Mouse (Mus musculus) lung, postnatal 4 days (tissue): ENCODE measurements at regions not wholly inside any gene's neighbourhood (a gene's known extent, or its start where the extent isn't known, plus 50 kb on each side); places are given as distances from the start of the nearest gene placed in this dataset.

ENCODE experiments used
- DNase-seq, 2 experiments: peaks; one replicate each; pipeline ENCODE4 v3.0.0; 2021

- no peak for DNase-seq
Observed at GRCm38 (mm10) chr6:89007516-89007915, 105.5 kb downstream of the Tpra1 start.

DNA sequence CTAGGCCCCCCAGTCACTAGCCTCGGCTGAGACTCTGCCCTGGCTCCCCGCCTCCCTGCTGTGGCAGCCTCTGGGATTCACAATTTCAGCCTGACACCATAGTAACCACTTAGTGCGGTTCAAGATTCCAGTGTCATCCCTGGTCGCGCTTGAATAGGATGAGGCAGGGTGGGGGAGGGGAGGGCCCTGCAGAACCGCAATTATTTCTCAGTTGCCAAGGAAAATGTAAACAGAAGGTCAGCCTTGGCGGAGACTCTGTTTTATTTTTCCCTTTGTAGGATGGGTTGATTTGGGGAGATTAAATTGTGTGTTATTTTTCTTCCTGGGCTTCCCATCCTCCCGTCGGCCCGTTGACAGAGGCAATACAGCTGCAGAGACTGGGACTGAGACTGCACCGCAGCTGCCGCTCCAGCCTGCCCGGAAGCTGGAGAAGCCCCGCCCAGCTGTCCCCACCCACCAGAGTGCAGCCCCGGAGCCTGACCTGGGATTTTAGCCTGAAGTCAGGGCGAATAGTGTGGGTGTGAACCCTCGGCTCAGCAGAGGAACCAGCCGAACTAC is 106.6 kb downstream of the Tpra1 start:
- DNase-seq, result peak; percentile 79 to 90

- no peak for DNase-seq
Observed at GRCm38 (mm10) chr6:89012998-89013689, 111.1 kb downstream of the Tpra1 start.

- no peak for DNase-seq
Observed at GRCm38 (mm10) chr6:89013690-89014061, 111.6 kb downstream of the Tpra1 start.

GRCm38 (mm10) chr6:89024101-89024650 is 122.1 kb downstream of the Tpra1 start:
- no peak for DNase-seq

- peak in 1 of 2 experiments; percentile 39 for DNase-seq
Observed at GRCm38 (mm10) chr6:89033433-89034298, 131.6 kb downstream of the Tpra1 start.

- no peak for DNase-seq
Observed at GRCm38 (mm10) chr6:89034455-89034854, 132.4 kb downstream of the Tpra1 start.

- peak; percentile 30 to 48 for DNase-seq
Observed at GRCm38 (mm10) chr6:89035061-89035835, 133.2 kb downstream of the Tpra1 start.

DNA sequence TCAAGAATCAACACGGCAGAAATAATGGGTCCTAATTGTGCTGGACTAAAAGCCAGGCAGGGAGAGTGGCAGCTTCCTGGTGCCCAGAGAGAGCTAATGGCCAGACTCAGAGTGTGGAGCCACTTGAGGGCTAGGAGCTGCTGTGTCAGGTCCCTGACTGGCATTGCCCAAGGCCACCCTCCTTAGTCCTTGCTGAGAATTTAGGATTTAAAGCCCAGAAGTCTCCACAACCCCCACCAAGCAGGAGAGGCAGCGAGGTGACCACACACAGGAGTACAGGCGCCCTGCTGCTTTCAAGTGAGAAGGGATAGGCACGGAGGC is 133.7 kb downstream of the Tpra1 start:
- DNase-seq, result no peak

DNA sequence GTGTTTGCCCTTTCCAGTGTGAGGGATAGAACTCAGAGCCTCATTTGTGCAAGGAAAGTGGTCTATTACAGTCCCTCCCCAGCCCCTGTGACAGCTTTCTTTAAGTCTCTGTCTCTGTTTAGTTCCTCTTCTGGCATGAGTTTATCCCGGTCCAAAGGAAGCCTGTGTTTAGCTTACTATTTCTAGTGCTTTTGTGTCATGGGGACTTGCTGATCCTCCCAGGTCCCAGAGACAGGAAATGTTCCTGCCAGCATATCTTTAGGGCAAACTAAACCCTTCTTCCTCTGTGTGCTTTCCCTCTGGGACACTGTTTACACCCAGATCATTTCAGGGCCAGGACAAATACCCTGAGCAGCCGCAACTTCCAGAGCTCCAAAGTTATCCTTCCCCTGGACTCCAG is 135.3 kb downstream of the Tpra1 start:
- peak; percentile 31 to 52 for DNase-seq

DNA sequence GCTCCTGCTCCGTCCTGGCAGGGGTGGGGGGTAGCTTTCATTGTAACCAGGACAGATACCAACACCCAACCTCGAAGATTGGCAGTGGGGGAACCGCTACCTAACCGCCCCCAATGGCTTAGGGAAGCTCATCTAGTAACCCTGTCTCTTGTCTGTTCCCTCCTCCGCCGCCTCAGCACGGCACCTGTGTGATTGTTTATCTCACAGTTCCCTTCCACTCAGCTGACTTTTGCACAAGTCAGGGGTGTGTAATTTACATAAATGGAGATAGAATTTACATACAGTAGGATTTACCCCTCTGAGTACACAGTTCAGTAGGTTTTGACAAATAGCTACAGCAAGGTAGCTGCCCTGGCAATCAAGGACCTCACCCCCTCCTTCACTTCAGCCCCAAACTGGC is 135.8 kb downstream of the Tpra1 start:
- no peak for DNase-seq

DNA sequence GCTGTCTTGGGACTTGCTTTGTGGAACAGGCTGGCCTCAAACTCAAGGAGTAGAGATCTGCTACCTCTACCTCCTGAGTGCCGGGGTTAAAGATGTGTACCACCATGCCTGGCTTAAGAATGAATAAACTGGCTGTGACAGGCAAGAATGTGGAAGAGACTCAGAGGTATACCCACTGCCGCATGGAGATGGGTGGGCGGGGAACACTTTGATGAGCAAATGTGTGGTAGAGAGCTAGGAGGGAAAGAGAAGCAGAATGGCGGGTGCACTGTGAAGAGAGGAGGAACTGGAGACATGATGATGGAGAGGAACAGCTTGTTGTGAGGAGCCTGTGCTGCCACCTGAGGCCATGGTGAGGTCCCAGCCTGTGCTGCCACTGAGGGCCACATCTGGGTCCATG is 138.9 kb downstream of the Tpra1 start:
- DNase-seq, result no peak

GRCm38 (mm10) chr6:89042478-89043239 is 140.6 kb downstream of the Tpra1 start:
- peak; percentile 35 to 56 for DNase-seq

GRCm38 (mm10) chr6:89045436-89045966 is 143.4 kb downstream of the Tpra1 start:
- DNase-seq, result peak; percentile 33 to 58

DNA sequence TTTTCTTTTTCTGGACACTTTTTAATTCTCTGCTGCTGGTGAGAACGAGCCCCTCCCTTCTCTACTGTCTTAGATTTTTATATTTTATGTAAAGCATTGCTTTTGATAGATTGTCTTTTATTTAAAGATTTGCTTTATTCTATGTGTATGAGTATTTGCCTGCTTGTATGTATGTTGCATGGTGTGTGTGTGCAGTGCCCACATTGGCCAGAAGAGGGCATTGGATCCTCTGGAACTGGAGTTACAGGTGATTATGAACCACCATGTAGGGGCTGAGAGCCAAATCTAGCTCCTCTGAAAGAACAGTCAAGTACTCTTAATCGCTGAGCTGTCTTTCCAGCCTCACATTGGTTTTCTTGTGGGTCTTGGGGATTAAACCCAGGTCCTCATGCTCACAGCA is 144.4 kb downstream of the Tpra1 start:
- peak in 1 of 2 experiments; percentile 17 for DNase-seq

- DNase-seq, result peak; percentile 22 to 36
Observed at GRCm38 (mm10) chr6:89047629-89048332, 145.7 kb downstream of the Tpra1 start.

GRCm38 (mm10) chr6:89049290-89049689 is 147.2 kb downstream of the Tpra1 start:
- DNase-seq, result no peak

DNA sequence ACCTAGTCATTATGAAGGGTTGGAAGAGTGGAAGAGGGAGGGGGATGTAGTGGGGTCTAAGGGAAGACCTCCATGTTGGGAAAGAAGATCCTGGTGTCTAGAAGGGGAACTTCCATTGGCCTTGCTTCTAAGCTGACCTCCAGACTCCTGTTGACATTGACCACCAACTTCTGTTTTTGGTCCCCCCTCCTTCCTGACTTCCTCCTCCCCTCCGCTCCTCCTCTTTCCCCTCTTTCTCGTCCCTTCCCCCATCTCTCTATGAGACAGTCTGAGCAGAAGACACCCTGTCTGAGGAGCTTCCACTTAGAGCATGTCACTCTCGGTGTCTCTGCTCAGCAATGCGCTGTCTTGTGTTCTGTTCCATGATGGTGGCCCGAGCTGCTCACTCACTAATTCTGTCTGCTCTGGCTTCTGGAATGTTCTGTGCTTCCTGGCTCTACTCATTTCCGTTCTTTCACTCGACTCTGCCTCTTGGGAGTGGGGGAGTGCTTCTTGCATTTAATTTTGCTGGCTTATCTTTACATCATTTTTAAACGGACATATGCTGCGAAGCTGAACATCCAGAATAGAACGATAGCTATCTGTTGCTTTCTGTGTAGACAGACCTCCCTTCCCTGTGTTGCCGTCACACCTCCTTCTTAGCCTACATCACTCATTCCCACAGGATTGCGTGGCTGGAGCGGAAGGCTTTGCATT is 148.7 kb downstream of the Tpra1 start:
- DNase-seq, result no peak

GRCm38 (mm10) chr6:89052758-89053460 is 150.9 kb downstream of the Tpra1 start:
- no peak for DNase-seq

- no peak for DNase-seq
Observed at GRCm38 (mm10) chr6:89054060-89054459, 152.0 kb downstream of the Tpra1 start.
